Mouse (Mus musculus) lung, postnatal 0 days (tissue): ENCODE results near the gene Strip2. TPM values are rescaled to one million over a fixed set of nuclear protein-coding genes. Genes with fewer than 3 reads are reported as not detected.

ENCODE experiments used
- ATAC-seq: fragments of 200-750 bp; cut with Nextera tagmentation; 2 replicates; pipeline ENCODE4 v1.8.0; 2017; ENCODE audit warnings: moderate library complexity
- DNase-seq: peaks from one replicate; pipeline ENCODE4 v3.0.0-alpha.2; 2016; ENCODE audit warnings: low spot score
- H3K27ac ChIP-seq: fragments of 300-500 bp; sonication (generic); 2 replicates; pipeline ENCODE4 v1.5.1; 2014; ENCODE audit warnings: antibody characterized with exemption, mild to moderate bottlenecking, low read length, mixed read lengths
- H3K27me3 ChIP-seq: fragments of 300-500 bp; sonication (generic); replicated peaks from 2 replicates; pipeline ENCODE4 v1.6.1; 2014; ENCODE audit warnings: low read length, mixed read lengths; ENCODE audit not compliant: insufficient read depth
- H3K36me3 ChIP-seq: fragments of 300-500 bp; sonication (generic); 2 replicates; pipeline ENCODE4 v1.6.1; 2014; ENCODE audit warnings: low read length, mixed read lengths; ENCODE audit not compliant: insufficient read depth
- H3K4me1 ChIP-seq: fragments of 300-500 bp; sonication (generic); 2 replicates; pipeline ENCODE4 v1.6.1; 2014; ENCODE audit warnings: antibody characterized with exemption, low read depth, low read length, mixed read lengths; ENCODE audit not compliant: insufficient read depth
- H3K4me2 ChIP-seq: fragments of 300-500 bp; sonication (generic); replicated peaks from 2 replicates; pipeline ENCODE4 v1.6.1; 2014; ENCODE audit warnings: low read depth, mild to moderate bottlenecking, low read length, moderate library complexity, mixed read lengths
- H3K4me3 ChIP-seq: fragments of 300-500 bp; sonication (generic); 2 replicates; pipeline ENCODE4 v1.5.1; 2014; ENCODE audit warnings: low read depth, low read length
- H3K9ac ChIP-seq: fragments of 300-500 bp; sonication (generic); replicated peaks from 2 replicates; pipeline ENCODE4 v1.6.1; 2014; ENCODE audit warnings: low read depth, mild to moderate bottlenecking
- H3K9me3 ChIP-seq: fragments of 300-500 bp; sonication (generic); 2 replicates; pipeline ENCODE4 v1.6.1; 2016; ENCODE audit warnings: low read length, mixed read lengths
- CTCF ChIP-seq: IDR thresholded peaks from 2 replicates; pipeline ENCODE4 v1.5.1; 2016; ENCODE audit warnings: antibody characterized with exemption, mild to moderate bottlenecking
- EP300 ChIP-seq: IDR thresholded peaks from 2 replicates; pipeline ENCODE4 v1.6.1; 2016; ENCODE audit warnings: antibody characterized with exemption, mild to moderate bottlenecking, control low read depth
- WGBS: fragments of 180-500 bp; shearing (Covaris S2); extraction: QIAGEN DNeasy Blood & Tissue Kit; methylation state at CpG from one replicate; pipeline ENCODE4 v1.1.7; 2014; 5-methylcytosine and 5-hydroxymethylcytosine counted together
- microRNA-seq: library from miRNA; unstranded; fragments of <30 nt; microRNA quantifications from one replicate; pipeline ENCODE4, GENCODE M21; 2016
- polyA plus RNA-seq: library from polyadenylated mRNA; unstranded; fragments of >200 nt; fragmentation: Nextera tagmentation; extraction: Ambion mirVana; gene quantifications from 2 replicates; pipeline ENCODE4 v1.2.1, GENCODE M21; 2015

Strip2 gene
- polyA plus RNA-seq, 1 experiment from 2014 or later = 0.47 TPM

DNA sequence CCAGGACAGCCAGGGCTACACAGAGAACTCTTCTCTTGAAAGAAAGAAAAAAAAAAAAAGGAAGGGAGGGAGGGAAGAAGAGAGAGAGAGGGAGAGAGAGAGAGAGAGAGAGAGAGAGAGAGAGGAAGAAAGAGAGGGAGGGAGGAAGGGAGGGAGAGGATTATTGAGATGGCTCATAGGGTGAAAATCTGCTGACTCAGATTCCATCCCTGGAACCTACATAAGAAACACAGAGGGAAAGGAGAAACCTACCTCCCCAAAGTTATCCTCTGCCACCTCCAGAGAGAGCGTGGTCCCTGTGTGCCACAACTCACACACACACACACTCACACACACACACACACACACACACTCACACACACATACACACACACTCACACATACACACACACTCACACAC is 89.0 kb downstream of the Strip2 start:
- Histone ChIP-seq H3K4me2 (no peak overlapping the region), H3K4me1 (no peaks in the 10 kb centered on the region), H3K27me3 (no peaks in the 10 kb centered on the region), H3K36me3 (no peaks in the 10 kb centered on the region), H3K27ac (no peak overlapping the region), H3K9me3 (no peaks in the 10 kb centered on the region), H3K9ac (no peak overlapping the region), H3K4me3 (no peak overlapping the region)
- DNase-seq = no peak
- ATAC-seq = no peak
- TF ChIP-seq EP300 (no peak), CTCF (no peak)
- WGBS = 83% methylated on average over 1 of the region's 1 CpGs

DNA sequence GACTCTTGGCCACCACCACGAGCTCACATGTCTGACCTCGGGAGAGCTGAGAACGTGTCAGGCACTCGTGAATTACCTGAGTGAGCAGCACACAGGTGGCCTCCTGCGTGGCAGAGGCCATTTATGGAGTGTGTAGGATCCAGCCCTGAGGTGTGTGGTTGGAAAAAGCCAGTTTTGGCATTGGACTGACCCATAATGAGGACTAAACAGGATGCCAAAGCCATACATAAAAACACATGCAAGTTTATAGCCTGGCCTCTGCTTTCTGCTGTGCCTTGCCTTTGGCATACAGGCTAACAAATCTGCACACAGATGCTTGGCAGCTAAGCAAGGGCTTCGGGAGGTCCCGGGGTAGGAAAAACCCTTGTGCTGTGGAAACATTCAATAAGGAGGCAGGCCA is 92.4 kb downstream of the Strip2 start:
- H3K4me2 ChIP-seq = no peak overlapping the region
- H3K27me3 ChIP-seq = no peaks in the 10 kb centered on the region
- no peak overlapping the region for H3K27ac ChIP-seq
- 71% methylated on average over 7 of the region's 7 CpGs for WGBS
- no peak overlapping the region for H3K9ac ChIP-seq
- no peak for DNase-seq
- no peaks in the 10 kb centered on the region for H3K36me3 ChIP-seq
- no peak for ATAC-seq
- H3K4me3 ChIP-seq = no peak overlapping the region
- no peaks in the 10 kb centered on the region for H3K9me3 ChIP-seq
- no peaks in the 10 kb centered on the region for H3K4me1 ChIP-seq
- TF ChIP-seq EP300 (no peak), CTCF (no peak)

Small RNA genes within 50 kb of the gene (microRNA-seq; reads per million reads assigned to microRNA genes)
- gene Gm23049 = not detected

Other genes with a start within 250 kb of the Strip2 start
- gene Tspan33, start 222.8 kb upstream of the Strip2 start, polyA plus RNA-seq = 3.9 and 4.0 TPM in 2 replicates
- 8.8 and 10.9 TPM in 2 replicates for gene Smo, start 181.5 kb upstream of the Strip2 start, polyA plus RNA-seq
- 11.8 and 17.1 TPM in 2 replicates for gene Ahcyl2, start 149.0 kb upstream of the Strip2 start, polyA plus RNA-seq
- 22.7 and 24.6 TPM in 2 replicates for gene Nrf1, start 131.0 kb downstream of the Strip2 start, polyA plus RNA-seq